Mouse (Mus musculus) gastrocnemius, adult 2 months (tissue): Measurements from ENCODE around the gene Prpf39. TPM values are rescaled to one million over a fixed set of nuclear protein-coding genes. Genes with fewer than 3 reads are reported as not detected.
A peak's percentile ranks its signal among the peaks of the same experiment; 100 is the strongest.

Experiments
- DNase-seq: peaks from one replicate; pipeline ENCODE4 v3.0.0; 2022
- H3K27ac ChIP-seq: fragments of 200-600 bp; 2 replicates; pipeline ENCODE4 v1.8.1; 2022; ENCODE audit warnings: mild to moderate bottlenecking
- H3K4me3 ChIP-seq: fragments of 200-600 bp; 2 replicates; pipeline ENCODE4 v1.8.1; 2022; ENCODE audit warnings: mild to moderate bottlenecking, moderate library complexity
- CTCF ChIP-seq: fragments of 200-600 bp; IDR thresholded peaks from 2 replicates; pipeline ENCODE4 v1.8.1; 2022; ENCODE audit warnings: antibody characterized with exemption, mild to moderate bottlenecking, moderate library complexity
- intact Hi-C: fragments of 180-260 bp; cut with DNase I; formaldehyde crosslinking; loops from one replicate; pipeline ENCODE4 v1.15.1; 2025
- total RNA-seq, 2 experiments: library from RNA; stranded (reverse); gene quantifications; 2 replicates each; pipeline ENCODE4 v1.2.3; 2021

Gene Prpf39
- total RNA-seq, 2 experiments from 2014 or later: 15.8 to 17.5 TPM

GRCm38 (mm10) chr12:65072911-65073610 lies 36.9 kb downstream of the Prpf39 start:
- no peak for TF ChIP-seq CTCF
- H3K27ac ChIP-seq: peak overlapping the region; percentile 95
- no peak for DNase-seq
- H3K4me3 ChIP-seq: peak overlapping the region; percentile 89
- intact Hi-C loops: loop anchor here (5.0 kb wide), 2 partner anchors 36 to 106 kb away; partner anchors contain the start of genes Klhl28, Prpf39 and Togaram1

DNA sequence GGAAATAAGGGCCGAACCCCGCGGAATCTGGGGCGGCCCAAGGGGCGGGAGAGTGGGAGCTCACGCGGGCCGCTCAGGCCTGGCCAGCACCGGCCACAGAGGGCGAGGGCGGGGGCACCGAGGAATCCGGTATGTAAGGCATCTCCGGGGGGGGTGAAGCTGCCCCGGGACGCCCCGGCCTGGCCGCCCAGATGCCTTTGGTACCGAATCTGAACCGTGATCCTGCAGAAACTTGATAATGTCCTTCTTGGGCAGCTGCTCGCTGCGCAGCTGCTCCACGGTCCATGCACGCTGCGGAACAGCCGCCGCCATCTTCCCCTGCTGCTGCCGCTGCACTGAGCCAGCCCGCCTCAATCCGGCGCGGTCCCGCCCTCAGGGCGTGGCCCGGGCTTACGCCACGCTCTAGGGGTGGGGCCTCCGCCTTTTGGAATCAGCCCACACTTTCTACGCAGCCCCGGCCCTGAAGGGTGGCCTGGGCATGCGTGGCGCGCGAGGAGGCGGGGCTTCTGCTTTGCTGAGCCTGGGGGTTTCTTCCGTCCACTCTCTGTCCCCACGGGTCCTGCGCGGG lies 37.6 kb downstream of the Prpf39 start, which contains the start of gene Fkbp3:
Gene Fkbp3, minus strand, starts transcription at position 397 of the 568 bp plus-strand sequence.
- H3K27ac ChIP-seq: peak within 1 kb of the TSS; percentile 95
- peak within 1 kb of the TSS; percentile 89 for H3K4me3 ChIP-seq
- DNase-seq: peak; percentile 99
- intact Hi-C loops: loop anchor here (5.0 kb wide), 2 partner anchors 36 to 106 kb away; partner anchors contain the start of genes Klhl28, Prpf39 and Togaram1
- no peak for TF ChIP-seq CTCF

GRCm38 (mm10) chr12:65074651-65075050 lies 38.5 kb downstream of the Prpf39 start:
- intact Hi-C loops: loop anchor here (1.0 to 5.0 kb wide), 3 partner anchors 37 to 107 kb away; partner anchors contain the start of genes Klhl28, Mis18bp1, Prpf39 and Togaram1
- Histone ChIP-seq H3K4me3 (peak overlapping the region; percentile 89), H3K27ac (peak overlapping the region; percentile 95)
- no peak for DNase-seq
- no peak for TF ChIP-seq CTCF

DNA sequence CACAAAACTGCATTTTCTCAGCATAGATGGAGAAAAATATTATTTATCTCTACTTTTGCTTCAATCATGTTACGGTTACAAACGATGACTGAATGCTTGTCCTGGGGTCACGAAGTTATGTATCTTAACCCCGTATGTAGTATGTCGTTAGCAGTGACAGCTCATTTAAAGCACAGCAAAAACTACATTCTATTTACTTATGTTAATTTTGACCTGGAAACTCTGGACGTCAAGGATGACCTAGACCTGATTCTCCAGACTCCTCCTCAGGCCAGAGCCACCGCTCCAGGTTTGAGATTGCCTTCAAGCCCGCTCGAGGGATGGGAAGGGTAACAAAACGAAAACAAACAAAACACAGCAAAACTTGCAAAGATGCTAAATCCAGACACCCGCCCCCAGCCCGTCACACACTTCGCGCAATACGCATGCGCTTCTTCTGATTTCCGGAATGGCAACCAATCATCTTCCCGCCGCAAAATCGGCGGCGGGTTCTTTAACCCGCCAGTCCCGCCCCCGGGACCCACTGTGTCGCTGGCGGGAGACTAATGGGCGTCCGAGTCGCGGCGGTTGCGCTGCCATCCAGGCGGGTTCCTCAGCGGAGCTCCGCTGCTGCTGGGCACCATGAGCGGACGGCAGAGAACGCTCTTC lies 39.1 kb downstream of the Prpf39 start, which contains the start of gene Fancm:
Gene Fancm, plus strand, starts transcription at position 519 of the 648 bp plus-strand sequence.
- DNase-seq: peak; percentile 93
- peak within 1 kb of the TSS; percentile 89 for H3K4me3 ChIP-seq
- intact Hi-C loops: loop anchor here (1.0 kb wide), 1 partner anchor 97 kb away; the partner anchor contains the start of gene Mis18bp1
- peak within 1 kb of the TSS; percentile 95 for H3K27ac ChIP-seq
- TF ChIP-seq CTCF: no peak

- H3K4me3 ChIP-seq: peak overlapping the region; percentile 89
- no peak for DNase-seq
- H3K27ac ChIP-seq: peak overlapping the region; percentile 95
- no peak for TF ChIP-seq CTCF
- intact Hi-C loops: loop anchor here (1.0 kb wide), 1 partner anchor 96 kb away; the partner anchor contains the start of gene Mis18bp1
Measured at GRCm38 (mm10) chr12:65075733-65076310, 39.7 kb downstream of the Prpf39 start.

DNA sequence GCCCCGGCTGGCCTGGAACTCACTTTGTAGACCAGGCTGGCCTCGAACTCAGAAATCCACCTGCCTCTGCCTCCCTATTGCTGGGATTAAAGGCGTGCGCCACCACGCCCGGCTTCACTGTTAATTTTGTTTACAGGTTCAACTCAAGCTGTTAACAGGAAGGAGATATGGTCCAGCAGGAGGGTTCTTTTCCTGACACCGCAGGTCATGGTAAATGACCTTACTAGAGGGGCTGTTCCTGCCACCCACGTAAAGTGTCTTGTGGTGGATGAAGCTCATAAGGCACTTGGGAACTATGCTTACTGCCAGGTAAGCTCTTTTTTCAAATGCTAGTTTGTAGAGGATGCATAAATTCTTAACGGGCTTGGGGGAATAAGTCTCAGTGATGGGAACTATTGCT lies 40.8 kb downstream of the Prpf39 start:
- H3K27ac ChIP-seq: no peak overlapping the region
- intact Hi-C loops: no loop called here
- no peak for TF ChIP-seq CTCF
- DNase-seq: no peak
- H3K4me3 ChIP-seq: no peak overlapping the region

DNA sequence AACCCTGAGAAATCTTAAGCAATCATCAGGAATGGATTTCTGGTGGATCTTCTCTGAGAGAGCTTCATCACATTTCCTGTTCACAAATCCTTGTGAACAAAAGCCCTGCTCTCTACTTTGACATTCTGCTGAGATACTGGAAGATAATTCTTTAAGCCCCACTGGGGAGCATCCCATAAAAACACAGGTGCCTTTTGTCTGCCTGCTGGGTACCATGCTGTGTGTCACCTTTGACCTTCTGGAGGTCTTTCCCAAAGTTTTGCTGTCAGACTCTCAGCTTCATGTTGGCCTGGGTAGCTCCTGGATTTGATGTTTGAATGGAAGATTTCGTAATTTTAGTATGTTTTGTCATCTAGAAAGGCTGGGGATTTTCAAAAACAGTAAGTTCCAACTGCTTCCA lies 72.6 kb downstream of the Prpf39 start:
- no peak for TF ChIP-seq CTCF
- intact Hi-C loops: no loop called here
- no peak for DNase-seq
- Histone ChIP-seq H3K27ac (no peak overlapping the region), H3K4me3 (no peak overlapping the region)

DNA sequence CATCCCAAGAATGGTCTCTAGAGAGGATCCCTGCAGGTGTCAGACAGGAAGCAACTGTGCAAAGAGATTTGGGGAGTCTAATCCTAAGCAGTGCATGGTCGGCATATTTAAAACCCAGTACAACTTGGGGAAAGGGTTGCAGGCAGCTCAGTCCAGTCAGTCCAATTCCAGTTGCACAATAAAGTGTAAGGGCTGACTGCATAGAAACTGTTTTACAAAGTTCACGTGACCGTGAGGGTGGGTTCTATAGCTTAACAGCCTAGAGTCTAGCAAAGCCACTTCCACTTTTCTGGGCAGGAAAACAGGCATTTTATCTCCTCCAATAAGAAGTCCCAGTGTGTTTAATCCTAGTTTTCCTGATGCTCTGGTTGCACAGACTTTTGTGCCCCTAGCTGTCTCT lies 75.4 kb downstream of the Prpf39 start:
- intact Hi-C loops: no loop called here
- Histone ChIP-seq H3K4me3 (no peak overlapping the region), H3K27ac (no peak overlapping the region)
- TF ChIP-seq CTCF: no peak
- DNase-seq: no peak

DNA sequence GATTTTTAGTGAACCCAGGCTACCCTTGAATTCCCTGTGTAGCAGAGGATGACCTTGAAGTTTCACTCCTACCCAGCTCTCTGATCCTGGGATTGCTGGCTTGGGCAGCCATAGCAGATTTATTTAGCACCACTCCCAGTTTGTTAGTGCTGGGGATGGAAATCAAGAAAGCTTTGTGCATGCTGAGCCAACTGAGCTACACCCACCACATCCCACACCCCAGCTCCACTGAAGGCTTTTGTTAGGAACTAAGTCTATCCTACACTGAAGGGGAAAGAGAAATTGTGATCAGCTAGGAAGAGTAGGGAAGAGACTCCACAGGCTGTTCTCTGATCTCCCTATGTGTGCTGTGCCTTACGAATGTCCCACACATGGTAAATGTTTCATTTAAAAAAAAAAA lies 76.7 kb downstream of the Prpf39 start:
- TF ChIP-seq CTCF: no peak
- DNase-seq: no peak
- Histone ChIP-seq H3K27ac (no peak overlapping the region), H3K4me3 (no peak overlapping the region)
- intact Hi-C loops: no loop called here

Other genes with a start within 250 kb of the Prpf39 start
- 1 to 10 TPM; 5.0 to 5.2 TPM for gene Gm527, start 118.4 kb upstream of the Prpf39 start, total RNA-seq
- gene Klhl28, start 70.8 kb upstream of the Prpf39 start, total RNA-seq: 1 to 10 TPM; 9.6 to 10.0 TPM
- gene Togaram1, start 70.5 kb upstream of the Prpf39 start, total RNA-seq: 1 to 10 TPM; 9.2 to 9.7 TPM
- 100 to 1,000 TPM; 176 to 242 TPM for gene Fkbp3, start 37.7 kb downstream of the Prpf39 start, total RNA-seq
- gene Fancm, start 39.3 kb downstream of the Prpf39 start, total RNA-seq: 1 to 10 TPM; 1.4 to 2.0 TPM
- gene Mis18bp1, start 136.3 kb downstream of the Prpf39 start, total RNA-seq: under 1 TPM in 1 of 2 experiments, not detected in 1; 0.13 TPM
- not detected for gene Wdr20rt, start 189.2 kb downstream of the Prpf39 start, total RNA-seq